Mouse (Mus musculus): ENCODE measurements around the gene Slc39a11.

DNA sequence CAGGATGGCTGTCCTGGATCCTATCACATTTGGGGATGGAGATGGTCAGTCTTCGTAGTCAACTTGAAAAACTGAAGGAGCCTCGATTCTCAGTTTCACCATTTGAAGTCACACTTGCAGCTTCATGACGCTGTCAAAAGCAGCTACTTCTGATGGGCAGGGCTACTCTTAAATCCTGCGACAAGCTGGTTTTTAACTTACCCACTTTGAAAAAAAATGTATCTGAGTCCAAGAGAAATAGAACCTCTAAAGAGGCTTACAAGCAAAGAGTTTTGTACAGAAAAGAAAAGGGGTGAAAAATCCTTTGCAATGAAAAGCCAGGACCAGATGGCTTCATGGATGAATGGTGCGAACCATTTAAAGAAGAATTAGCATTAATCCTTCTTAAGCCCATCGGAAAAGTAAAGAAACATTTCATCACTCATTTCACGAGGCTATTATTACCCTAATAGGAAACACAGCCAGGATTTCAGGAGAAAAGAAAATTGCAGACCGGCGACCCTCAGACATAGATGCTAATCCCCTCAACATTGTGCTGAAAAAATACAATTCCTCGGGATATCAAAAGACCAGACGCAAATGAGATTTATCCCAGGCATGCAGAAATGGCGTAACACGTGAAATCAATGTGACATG is 437.4 kb downstream of the Slc39a11 start:
- no peak for TF ChIP-seq CTCF (IDR thresholded peaks at IDR 0.05; ENCODE audit: low read depth)
- TF ChIP-seq EP300 (IDR thresholded peaks at IDR 0.05; ENCODE audit: low read depth) = no peak
